Comparison of ENCODE assay signal across 9 mouse cellular contexts in genomic region chr11:95853684-95854083, GRCm38 (mm10). TPM values are rescaled to one million over a fixed set of nuclear protein-coding genes. Genes with fewer than 3 reads are reported as not detected.
DNase-seq lines count a peak whose midpoint lies in the region; ATAC-seq lines count a peak whose summit lies in the region.
"Had no signal": no experiment of that assay in that cellular context is flagged by ENCODE, and none has a peak within 500 bp of the region (broad histone marks: within the 10 kb centered on the region; RNA-seq: fewer than 3 reads in every experiment).

No protein-coding gene starts in this region.

- no peak overlapping the region for H3K4me3 ChIP-seq in midbrain, embryonic 11.5 days (ENCODE audit: low read depth, low read length)
- H3K4me3 ChIP-seq in midbrain, embryonic 15.5 days = no peak overlapping the region
- H3K4me3 ChIP-seq: liver, embryonic 13.5 days had no signal

- peak; percentile 74 for DNase-seq in midbrain, embryonic 11.5 days (ENCODE audit: low spot score, missing footprints)
- peak; percentile 86 for DNase-seq in NIH3T3 (ENCODE audit: low read depth)
- DNase-seq in cerebellum, adult 11-12 months = peak; percentile 48
- peak; percentile 70 to 81 for DNase-seq in heart, postnatal 36 days
- no peak for DNase-seq in frontal cortex, postnatal 14 days (ENCODE audit: low spot score in 2 of 2)
- no peak for DNase-seq in left cerebral cortex, adult 11 months (ENCODE audit: low spot score)
- DNase-seq: liver, embryonic 13.5 days had no signal

- peaks cover 8% of the 10 kb centered on the region for H3K4me1 ChIP-seq in midbrain, embryonic 11.5 days (ENCODE audit: control insufficient read depth, insufficient read depth, low read length)
- peaks cover 10% of the 10 kb centered on the region for H3K4me1 ChIP-seq in midbrain, embryonic 15.5 days

- intact Hi-C loops in heart, postnatal 36 days (cut with DNase I) = loop anchor here (1.0 to 5.0 kb wide), 3 partner anchors 26 to 166 kb away; no protein-coding TSS in a partner anchor

- no peaks in the 10 kb centered on the region for H3K36me3 ChIP-seq in midbrain, embryonic 11.5 days (ENCODE audit: control insufficient read depth, insufficient read depth, low read length)
- H3K36me3 ChIP-seq in midbrain, embryonic 15.5 days (replicated peaks) = no peaks in the 10 kb centered on the region
- H3K36me3 ChIP-seq: liver, embryonic 13.5 days had no signal

- H3K9me3 ChIP-seq in midbrain, embryonic 11.5 days (ENCODE audit: control insufficient read depth, low read length) = no peaks in the 10 kb centered on the region
- H3K9me3 ChIP-seq in midbrain, embryonic 15.5 days = no peaks in the 10 kb centered on the region
- H3K9me3 ChIP-seq: liver, embryonic 13.5 days had no signal

- no peak overlapping the region for H3K4me2 ChIP-seq in midbrain, embryonic 11.5 days
- H3K4me2 ChIP-seq in midbrain, embryonic 15.5 days = no peak overlapping the region
- H3K4me2 ChIP-seq: liver, embryonic 13.5 days had no signal

- no peak overlapping the region for H3K27ac ChIP-seq in midbrain, embryonic 11.5 days (ENCODE audit: low read depth, low read length)
- H3K27ac ChIP-seq in midbrain, embryonic 15.5 days = no peak overlapping the region
- H3K27ac ChIP-seq: liver, embryonic 13.5 days had no signal

- H3K27me3 ChIP-seq in midbrain, embryonic 11.5 days (ENCODE audit: control insufficient read depth, insufficient read depth, low read length) = no peaks in the 10 kb centered on the region
- peaks cover 4% of the 10 kb centered on the region for H3K27me3 ChIP-seq in midbrain, embryonic 15.5 days (replicated peaks)

- no peak for ATAC-seq in midbrain, embryonic 11.5 days (ENCODE audit: low FRiP score)
- ATAC-seq in midbrain, embryonic 15.5 days (replicated peaks) = no peak
- ATAC-seq in megakaryocyte progenitor cell, adult 5-6 weeks (replicated peaks; ENCODE audit: poor library complexity) = peak; percentile 37; the same call in 1 of the 2 replicates

- 64% methylated on average over 5 of the region's 5 CpGs for WGBS in midbrain, embryonic 11.5 days
- WGBS in midbrain, embryonic 15.5 days = 57% methylated on average over 5 of the region's 5 CpGs

- no peak overlapping the region for H3K9ac ChIP-seq in midbrain, embryonic 11.5 days (ENCODE audit: low read length)
- H3K9ac ChIP-seq in midbrain, embryonic 15.5 days = no peak overlapping the region
- H3K9ac ChIP-seq: liver, embryonic 13.5 days had no signal

RNA-seq across cellular contexts. Expression of gene Abi3, which starts 11.4 kb away (rescaled TPM):
- 1.2 and 2.1 TPM in 2 replicates for polyA plus RNA-seq in midbrain, embryonic 11.5 days (2014; fragmentation: Nextera tagmentation; extraction: Ambion mirVana)
- polyA plus RNA-seq in midbrain, embryonic 15.5 days (2015; fragmentation: Nextera tagmentation; extraction: Ambion mirVana) = 2.0 and 2.9 TPM in 2 replicates
- total RNA-seq in heart, postnatal 36 days (2021) = 10 to 100 TPM in 1 of 2 experiments, 1 to 10 TPM in 1; 9.3 to 13.7 TPM
- total RNA-seq in megakaryocyte progenitor cell, adult 5-6 weeks (2015) = 1.5 and 5.0 TPM in 2 replicates
- total RNA-seq in megakaryocyte progenitor cell, adult 5-6 weeks (2017) = 1.8 and 3.0 TPM in 2 replicates

RNA-seq across cellular contexts. Expression of gene Gngt2, which starts 16.7 kb away (rescaled TPM):
- polyA plus RNA-seq in midbrain, embryonic 11.5 days (2014; fragmentation: Nextera tagmentation; extraction: Ambion mirVana) = 4.9 and 5.6 TPM in 2 replicates
- polyA plus RNA-seq in midbrain, embryonic 15.5 days (2015; fragmentation: Nextera tagmentation; extraction: Ambion mirVana) = 2.8 and 3.6 TPM in 2 replicates
- 10 to 100 TPM; 15.3 to 23.5 TPM for total RNA-seq in heart, postnatal 36 days (2021)
- total RNA-seq in megakaryocyte progenitor cell, adult 5-6 weeks (2015) = 4.3 and 9.3 TPM in 2 replicates
- total RNA-seq in megakaryocyte progenitor cell, adult 5-6 weeks (2017) = 4.0 TPM in 2 replicates

RNA-seq across cellular contexts. Expression of gene Phospho1, which starts 29.4 kb away (rescaled TPM):
- polyA plus RNA-seq in midbrain, embryonic 11.5 days (2014; fragmentation: Nextera tagmentation; extraction: Ambion mirVana) = not detected in 2 replicates
- not detected in 2 replicates for polyA plus RNA-seq in midbrain, embryonic 15.5 days (2015; fragmentation: Nextera tagmentation; extraction: Ambion mirVana)
- total RNA-seq in heart, postnatal 36 days (2021) = 100 to 1,000 TPM; 174 to 180 TPM
- 0.47 and 1.3 TPM in 2 replicates for total RNA-seq in megakaryocyte progenitor cell, adult 5-6 weeks (2015)
- 0.62 TPM in 1 of 2 replicates, not detected in the other for total RNA-seq in megakaryocyte progenitor cell, adult 5-6 weeks (2017)

Comparison
In these comparisons a context has a peak if more than half of its experiments do, and no peak if none do; other contexts are left out.
1. DNase-seq: peak in midbrain, embryonic 11.5 days (single experiment), NIH3T3 (single experiment), cerebellum, adult 11-12 months (single experiment) and heart, postnatal 36 days (2 of 2); none in frontal cortex, postnatal 14 days (0 of 2) and left cerebral cortex, adult 11 months (single experiment).
2. RNA of gene Phospho1, which starts 29.4 kb away (total RNA-seq): 174 to 180 TPM in heart, postnatal 36 days; 0.47 to 1.3 TPM in megakaryocyte progenitor cell, adult 5-6 weeks; every median in the first group is over 10 times any median in the second.